ENCODE assay signal across 17 mouse cellular contexts in genomic region chr5:31671137-31671536, GRCm38 (mm10).
"Had no signal": no experiment of that assay in that cellular context is flagged by ENCODE, and none has a peak within 500 bp of the region (broad histone marks: within the 10 kb centered on the region; RNA-seq: fewer than 3 reads in every experiment).

No protein-coding gene starts in this region.

- H3K9me3 ChIP-seq: lung, embryonic 15.5 days; midbrain, embryonic 10.5 days; midbrain, embryonic 12.5 days; neural tube, embryonic 12.5 days had no signal

- H3K36me3 ChIP-seq: lung, embryonic 15.5 days; midbrain, embryonic 10.5 days; midbrain, embryonic 12.5 days; neural tube, embryonic 12.5 days had no signal

- H3K4me3 ChIP-seq: lung, embryonic 15.5 days; midbrain, embryonic 10.5 days; midbrain, embryonic 12.5 days; neural tube, embryonic 12.5 days had no signal

- ATAC-seq: liver, postnatal 0 days; lung, postnatal 0 days; midbrain, embryonic 16.5 days had no signal

- H3K27ac ChIP-seq: lung, embryonic 15.5 days; macrophage; midbrain, embryonic 10.5 days; midbrain, embryonic 12.5 days; neural tube, embryonic 12.5 days had no signal

- DNase-seq: liver, postnatal 0 days; lung, adult 2 months; lung, postnatal 14 days; lung, postnatal 36 days; midbrain, embryonic 14.5 days; right cerebral cortex, postnatal 14 days; spleen, adult 18-20 months; thymus, adult 18-20 months; thymus, postnatal 14 days; thymus, postnatal 36 days had no signal

- H3K27me3 ChIP-seq: lung, embryonic 15.5 days; midbrain, embryonic 12.5 days; neural tube, embryonic 12.5 days had no signal

- H3K4me1 ChIP-seq: lung, embryonic 15.5 days; midbrain, embryonic 10.5 days; midbrain, embryonic 12.5 days; neural tube, embryonic 12.5 days had no signal
